Mouse (Mus musculus): ENCODE measurements around the gene Fam78a. TPM values are rescaled to one million over a fixed set of nuclear protein-coding genes. Genes with fewer than 3 reads are reported as not detected.

Fam78a gene
- polyA plus RNA-seq, 1 experiment from 2014 or later: 0.97 TPM

- Histone ChIP-seq H3K9me3 (no peaks in the 10 kb centered on the region), H3K4me1 (no peaks in the 10 kb centered on the region), H3K36me3 (no peaks in the 10 kb centered on the region), H3K27ac (replicated peaks) (no peak overlapping the region), H3K27me3 (peaks cover 34% of the 10 kb centered on the region), H3K9ac (replicated peaks) (no peak overlapping the region), H3K4me2 (replicated peaks) (no peak overlapping the region), H3K4me3 (no peak overlapping the region)
- no peak for ATAC-seq (ENCODE audit: low FRiP score, low read depth)
- WGBS: 87% methylated on average over 15 of the region's 15 CpGs
These were observed 21.8 kb downstream of the Fam78a start for GRCm38 (mm10) chr2:32062626-32063410.

GRCm38 (mm10) chr2:32061722-32062505, 22.7 kb downstream of the Fam78a start:
- H3K4me3 ChIP-seq: no peak overlapping the region
- no peak for ATAC-seq (ENCODE audit: low FRiP score, low read depth)
- H3K36me3 ChIP-seq: no peaks in the 10 kb centered on the region
- peaks cover 41% of the 10 kb centered on the region for H3K27me3 ChIP-seq
- H3K4me2 ChIP-seq (replicated peaks): no peak overlapping the region
- no peaks in the 10 kb centered on the region for H3K9me3 ChIP-seq
- no peak overlapping the region for H3K9ac ChIP-seq (replicated peaks)
- H3K27ac ChIP-seq (replicated peaks): no peak overlapping the region
- WGBS: 76% methylated on average over 12 of the region's 12 CpGs
- H3K4me1 ChIP-seq: no peaks in the 10 kb centered on the region

- Histone ChIP-seq H3K9ac (replicated peaks) (no peak overlapping the region), H3K4me3 (no peak overlapping the region), H3K4me1 (no peaks in the 10 kb centered on the region), H3K4me2 (replicated peaks) (no peak overlapping the region), H3K27ac (replicated peaks) (no peak overlapping the region), H3K36me3 (no peaks in the 10 kb centered on the region), H3K27me3 (peaks cover 47% of the 10 kb centered on the region), H3K9me3 (no peaks in the 10 kb centered on the region)
- WGBS: 68% methylated on average over 2 of the region's 2 CpGs
- ATAC-seq (ENCODE audit: low FRiP score, low read depth): no peak
These were observed 23.5 kb downstream of the Fam78a start for GRCm38 (mm10) chr2:32061189-32061588.

GRCm38 (mm10) chr2:32060228-32060805, 24.3 kb downstream of the Fam78a start:
- Histone ChIP-seq H3K9ac (replicated peaks) (no peak overlapping the region), H3K36me3 (no peaks in the 10 kb centered on the region), H3K27ac (replicated peaks) (no peak overlapping the region), H3K4me1 (0 out of 2 replicates have a peak, but pooled peaks cover under 1% of the 10 kb centered on the region), H3K4me3 (no peak overlapping the region), H3K4me2 (replicated peaks) (no peak overlapping the region), H3K27me3 (peaks cover 47% of the 10 kb centered on the region), H3K9me3 (no peaks in the 10 kb centered on the region)
- ATAC-seq (ENCODE audit: low FRiP score, low read depth): no peak
- 71% methylated on average over 6 of the region's 6 CpGs for WGBS

GRCm38 (mm10) chr2:32059613-32060012, 25.0 kb downstream of the Fam78a start:
- WGBS: 81% methylated on average over 6 of the region's 6 CpGs

GRCm38 (mm10) chr2:32058716-32059115, 25.9 kb downstream of the Fam78a start:
- peaks cover 5% of the 10 kb centered on the region; the same call in 1 of the 2 replicates for H3K4me1 ChIP-seq
- H3K36me3 ChIP-seq: no peaks in the 10 kb centered on the region
- no peaks in the 10 kb centered on the region for H3K9me3 ChIP-seq
- no peak for ATAC-seq (ENCODE audit: low FRiP score, low read depth)
- H3K9ac ChIP-seq (replicated peaks): no peak overlapping the region
- peaks cover 53% of the 10 kb centered on the region for H3K27me3 ChIP-seq
- no peak overlapping the region for H3K4me2 ChIP-seq (replicated peaks)
- H3K4me3 ChIP-seq: no peak overlapping the region
- H3K27ac ChIP-seq (replicated peaks): no peak overlapping the region
- WGBS: 43% methylated on average over 5 of the region's 5 CpGs

More at GRCm38 (mm10) chr2:32059613-32060012, 25.0 kb downstream of the Fam78a start:
- H3K36me3 ChIP-seq: no peaks in the 10 kb centered on the region
- no peak for ATAC-seq (ENCODE audit: low FRiP score, low read depth)
- no peaks in the 10 kb centered on the region for H3K9me3 ChIP-seq
- no peak overlapping the region for H3K27ac ChIP-seq (replicated peaks)
- peaks cover 5% of the 10 kb centered on the region; the same call in 1 of the 2 replicates for H3K4me1 ChIP-seq
- no peak overlapping the region for H3K4me3 ChIP-seq
- H3K27me3 ChIP-seq: peaks cover 50% of the 10 kb centered on the region
- no peak overlapping the region for H3K9ac ChIP-seq (replicated peaks)
- H3K4me2 ChIP-seq (replicated peaks): no peak overlapping the region

GRCm38 (mm10) chr2:32058241-32058640, 26.4 kb downstream of the Fam78a start:
- WGBS: 75% methylated on average over 9 of the region's 9 CpGs
- H3K36me3 ChIP-seq: peaks cover 4% of the 10 kb centered on the region; the same call in 1 of the 2 replicates
- H3K27ac ChIP-seq (replicated peaks): no peak overlapping the region
- H3K4me2 ChIP-seq (replicated peaks): no peak overlapping the region
- no peak for ATAC-seq (ENCODE audit: low FRiP score, low read depth)
- H3K4me1 ChIP-seq: peaks cover 5% of the 10 kb centered on the region; the same call in 1 of the 2 replicates
- peaks cover 57% of the 10 kb centered on the region for H3K27me3 ChIP-seq
- no peak overlapping the region for H3K4me3 ChIP-seq
- H3K9ac ChIP-seq (replicated peaks): no peak overlapping the region
- no peaks in the 10 kb centered on the region for H3K9me3 ChIP-seq

GRCm38 (mm10) chr2:32057794-32058193, 26.9 kb downstream of the Fam78a start:
- no peak for ATAC-seq (ENCODE audit: low FRiP score, low read depth)
- WGBS: 87% methylated on average over 4 of the region's 4 CpGs
- no peak overlapping the region for H3K4me3 ChIP-seq

GRCm38 (mm10) chr2:32057360-32057759, 27.3 kb downstream of the Fam78a start:
- WGBS: 93% methylated on average over 2 of the region's 2 CpGs
- Histone ChIP-seq H3K4me2 (replicated peaks) (no peak overlapping the region), H3K36me3 (peaks cover 8% of the 10 kb centered on the region), H3K27ac (replicated peaks) (no peak overlapping the region), H3K9me3 (no peaks in the 10 kb centered on the region), H3K9ac (replicated peaks) (no peak overlapping the region), H3K27me3 (peaks cover 57% of the 10 kb centered on the region), H3K4me1 (peaks cover 5% of the 10 kb centered on the region; the same call in 1 of the 2 replicates), H3K4me3 (no peak overlapping the region)
- no peak for ATAC-seq (ENCODE audit: low FRiP score, low read depth)

More at GRCm38 (mm10) chr2:32057794-32058193, 26.9 kb downstream of the Fam78a start:
- H3K4me1 ChIP-seq: peaks cover 5% of the 10 kb centered on the region; the same call in 1 of the 2 replicates
- H3K36me3 ChIP-seq: peaks cover 4% of the 10 kb centered on the region; the same call in 1 of the 2 replicates
- no peak overlapping the region for H3K4me2 ChIP-seq (replicated peaks)
- no peaks in the 10 kb centered on the region for H3K9me3 ChIP-seq
- H3K27me3 ChIP-seq: peaks cover 56% of the 10 kb centered on the region
- no peak overlapping the region for H3K9ac ChIP-seq (replicated peaks)
- H3K27ac ChIP-seq (replicated peaks): no peak overlapping the region

- Histone ChIP-seq H3K9me3 (no peaks in the 10 kb centered on the region), H3K27ac (replicated peaks) (no peak overlapping the region), H3K27me3 (peaks cover 65% of the 10 kb centered on the region), H3K4me2 (replicated peaks) (no peak overlapping the region), H3K9ac (replicated peaks) (no peak overlapping the region), H3K4me3 (no peak overlapping the region), H3K4me1 (peaks cover 5% of the 10 kb centered on the region; the same call in 1 of the 2 replicates), H3K36me3 (peaks cover 16% of the 10 kb centered on the region)
- no peak for ATAC-seq (ENCODE audit: low FRiP score, low read depth)
- WGBS: 91% methylated on average over 10 of the region's 10 CpGs
These were observed 28.1 kb downstream of the Fam78a start for GRCm38 (mm10) chr2:32056524-32056923.

GRCm38 (mm10) chr2:32055357-32055965, 29.2 kb downstream of the Fam78a start:
- Histone ChIP-seq H3K4me1 (peaks cover 5% of the 10 kb centered on the region; the same call in 1 of the 2 replicates), H3K27ac (replicated peaks) (no peak overlapping the region), H3K9ac (replicated peaks) (no peak overlapping the region), H3K27me3 (peaks cover 61% of the 10 kb centered on the region), H3K4me2 (replicated peaks) (no peak overlapping the region), H3K4me3 (no peak overlapping the region), H3K36me3 (peaks cover 26% of the 10 kb centered on the region), H3K9me3 (no peaks in the 10 kb centered on the region)
- no peak for ATAC-seq (ENCODE audit: low FRiP score, low read depth)
- WGBS: 36% methylated on average over 7 of the region's 7 CpGs

All from midbrain, embryonic 12.5 days (tissue).